Mouse (Mus musculus): Measurements from ENCODE around the gene Cadm1. TPM values are rescaled to one million over a fixed set of nuclear protein-coding genes. Genes with fewer than 3 reads are reported as not detected.

Cadm1 gene
- total RNA-seq, 2 experiments from 2014 or later: 3.1 to 4.9 TPM

- no peak for TF ChIP-seq CTCF (IDR thresholded peaks at IDR 0.05)
- intact Hi-C loops (cut with DNase I): no loop called here
- no peak for DNase-seq
- Histone ChIP-seq H3K4me3 (no peak overlapping the region), H3K27ac (no peak overlapping the region)
These were observed 211.8 kb downstream of the Cadm1 start for GRCm38 (mm10) chr9:47741751-47742150.

GRCm38 (mm10) chr9:47744916-47745315 lies 214.9 kb downstream of the Cadm1 start:
- no peak overlapping the region for H3K27ac ChIP-seq
- intact Hi-C loops (cut with DNase I): no loop called here
- DNase-seq: no peak
- no peak overlapping the region for H3K4me3 ChIP-seq
- TF ChIP-seq CTCF (IDR thresholded peaks at IDR 0.05): no peak

- DNase-seq: peak; percentile 49
- intact Hi-C loops (cut with DNase I): no loop called here
- H3K4me3 ChIP-seq: no peak overlapping the region
- no peak for TF ChIP-seq CTCF (IDR thresholded peaks at IDR 0.05)
- no peak overlapping the region for H3K27ac ChIP-seq
These were observed 215.7 kb downstream of the Cadm1 start for GRCm38 (mm10) chr9:47745716-47746115.

- Histone ChIP-seq H3K4me3 (no peak overlapping the region), H3K27ac (no peak overlapping the region)
- TF ChIP-seq CTCF (IDR thresholded peaks at IDR 0.05): no peak
- no peak for DNase-seq
- intact Hi-C loops (cut with DNase I): no loop called here
These were observed 219.2 kb downstream of the Cadm1 start for GRCm38 (mm10) chr9:47749160-47749559.

GRCm38 (mm10) chr9:47752516-47752915 lies 222.5 kb downstream of the Cadm1 start:
- no peak for TF ChIP-seq CTCF (IDR thresholded peaks at IDR 0.05)
- DNase-seq: no peak
- Histone ChIP-seq H3K4me3 (no peak overlapping the region), H3K27ac (no peak overlapping the region)
- intact Hi-C loops (cut with DNase I): no loop called here

GRCm38 (mm10) chr9:47753127-47753526 lies 223.2 kb downstream of the Cadm1 start:
- intact Hi-C loops (cut with DNase I): no loop called here
- Histone ChIP-seq H3K4me3 (no peak overlapping the region), H3K27ac (no peak overlapping the region)
- no peak for DNase-seq
- no peak for TF ChIP-seq CTCF (IDR thresholded peaks at IDR 0.05)

- no peak for TF ChIP-seq CTCF (IDR thresholded peaks at IDR 0.05)
- DNase-seq: no peak
- intact Hi-C loops (cut with DNase I): no loop called here
- H3K4me3 ChIP-seq: peak overlapping the region; percentile 39
- H3K27ac ChIP-seq: peak overlapping the region; percentile 67
These were observed 225.1 kb downstream of the Cadm1 start for GRCm38 (mm10) chr9:47755119-47755518.

- intact Hi-C loops (cut with DNase I): no loop called here
- DNase-seq: no peak
- no peak overlapping the region for H3K27ac ChIP-seq
- no peak overlapping the region for H3K4me3 ChIP-seq
- no peak for TF ChIP-seq CTCF (IDR thresholded peaks at IDR 0.05)
These were observed 227.8 kb downstream of the Cadm1 start for GRCm38 (mm10) chr9:47757798-47758197.

- DNase-seq: no peak
- Histone ChIP-seq H3K4me3 (no peak overlapping the region), H3K27ac (no peak overlapping the region)
- intact Hi-C loops (cut with DNase I): no loop called here
- TF ChIP-seq CTCF (IDR thresholded peaks at IDR 0.05): no peak
These were observed 228.3 kb downstream of the Cadm1 start for GRCm38 (mm10) chr9:47758320-47758719.

- intact Hi-C loops (cut with DNase I): no loop called here
- TF ChIP-seq CTCF (IDR thresholded peaks at IDR 0.05): no peak
- peak; percentile 62 for DNase-seq
- Histone ChIP-seq H3K4me3 (no peak overlapping the region), H3K27ac (peak overlapping the region; percentile 77)
These were observed 229.8 kb downstream of the Cadm1 start for GRCm38 (mm10) chr9:47759807-47760206.

GRCm38 (mm10) chr9:47761601-47762000 lies 231.6 kb downstream of the Cadm1 start:
- Histone ChIP-seq H3K4me3 (no peak overlapping the region), H3K27ac (no peak overlapping the region)
- intact Hi-C loops (cut with DNase I): no loop called here
- DNase-seq: no peak
- no peak for TF ChIP-seq CTCF (IDR thresholded peaks at IDR 0.05)

- TF ChIP-seq CTCF (IDR thresholded peaks at IDR 0.05): no peak
- intact Hi-C loops (cut with DNase I): no loop called here
- no peak for DNase-seq
- H3K27ac ChIP-seq: no peak overlapping the region
- no peak overlapping the region for H3K4me3 ChIP-seq
These were observed 232.9 kb downstream of the Cadm1 start for GRCm38 (mm10) chr9:47762913-47763312.

- Histone ChIP-seq H3K27ac (no peak overlapping the region), H3K4me3 (no peak overlapping the region)
- TF ChIP-seq CTCF (IDR thresholded peaks at IDR 0.05): no peak
- no peak for DNase-seq
- intact Hi-C loops (cut with DNase I): loop anchor here (5.0 kb wide), 1 partner anchor 33 kb away; no protein-coding TSS in a partner anchor
These were observed 234.9 kb downstream of the Cadm1 start for GRCm38 (mm10) chr9:47764920-47765319.

- H3K4me3 ChIP-seq: no peak overlapping the region
- no peak overlapping the region for H3K27ac ChIP-seq
- no peak for DNase-seq
- no peak for TF ChIP-seq CTCF (IDR thresholded peaks at IDR 0.05)
- intact Hi-C loops (cut with DNase I): loop anchor here (5.0 kb wide), 1 partner anchor 33 kb away; no protein-coding TSS in a partner anchor
These were observed 235.3 kb downstream of the Cadm1 start for GRCm38 (mm10) chr9:47765323-47765722.
